Mouse (Mus musculus): ENCODE measurements around the gene Acsf3.

- TF ChIP-seq CTCF (IDR thresholded peaks at IDR 0.05; ENCODE audit: low read depth) (no peak), EP300 (IDR thresholded peaks at IDR 0.05; ENCODE audit: low read depth) (no peak)
Measured at GRCm38 (mm10) chr8:122859843-122860242, 84.6 kb downstream of the Acsf3 start.

All from liver, postnatal 0 days (tissue).